Mouse (Mus musculus) cerebellum, adult (tissue): ENCODE measurements around the gene Aipl1.

Experiments used
- ATAC-seq: cut with Nextera tagmentation; 2 replicates; pipeline ENCODE4 v1.9.2; 2017; ENCODE audit warnings: mild to moderate bottlenecking, moderate library complexity, mixed read lengths; ENCODE audit not compliant: insufficient number of reproducible peaks, low FRiP score, low TSS enrichment

The Aipl1 gene

GRCm38 (mm10) chr11:72037409-72037808 is at the start of gene Aipl1:
TSS of gene Aipl1 (minus strand) at chr11:72037509.
- no peak for ATAC-seq

DNA sequence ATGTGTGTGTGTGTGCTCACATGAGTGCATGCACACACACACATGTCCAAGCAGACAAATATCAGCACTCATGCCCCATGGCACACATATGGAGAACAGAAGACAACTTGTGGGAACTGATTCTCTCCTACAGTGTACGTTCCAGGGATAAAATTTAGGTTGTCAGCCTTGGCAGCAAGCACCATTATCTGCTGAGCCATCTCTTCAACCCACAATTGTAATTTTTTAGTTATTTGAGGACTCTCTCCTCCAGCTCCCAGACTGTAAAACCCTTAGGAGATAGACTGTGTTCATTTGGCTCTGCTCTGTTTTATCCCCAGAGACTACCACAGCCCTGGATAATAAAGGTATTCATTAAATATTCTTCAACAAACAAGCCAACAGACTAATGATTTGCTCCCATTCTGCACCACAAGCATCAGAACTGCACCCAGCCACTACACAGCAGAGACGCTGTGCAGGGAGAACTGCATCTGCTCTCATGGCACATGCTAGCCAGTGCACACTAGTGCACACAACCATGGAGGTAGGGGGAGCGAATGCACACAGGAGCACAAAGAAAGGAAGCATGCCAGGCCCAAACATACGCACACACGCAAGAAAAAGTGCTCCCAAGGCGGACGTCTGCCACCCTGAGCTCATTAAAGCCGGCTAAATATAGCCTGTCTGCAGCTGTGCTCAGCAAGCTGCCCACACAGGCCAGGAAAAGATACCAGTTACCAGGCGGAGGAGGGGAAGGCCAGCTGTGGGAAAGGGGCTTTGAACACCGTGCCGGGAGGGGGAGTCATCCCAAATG is 49.1 kb upstream of the Aipl1 start:
- ATAC-seq = no peak

- ATAC-seq = no peak
Observed at GRCm38 (mm10) chr11:72084337-72084736, 47.0 kb upstream of the Aipl1 start.

DNA sequence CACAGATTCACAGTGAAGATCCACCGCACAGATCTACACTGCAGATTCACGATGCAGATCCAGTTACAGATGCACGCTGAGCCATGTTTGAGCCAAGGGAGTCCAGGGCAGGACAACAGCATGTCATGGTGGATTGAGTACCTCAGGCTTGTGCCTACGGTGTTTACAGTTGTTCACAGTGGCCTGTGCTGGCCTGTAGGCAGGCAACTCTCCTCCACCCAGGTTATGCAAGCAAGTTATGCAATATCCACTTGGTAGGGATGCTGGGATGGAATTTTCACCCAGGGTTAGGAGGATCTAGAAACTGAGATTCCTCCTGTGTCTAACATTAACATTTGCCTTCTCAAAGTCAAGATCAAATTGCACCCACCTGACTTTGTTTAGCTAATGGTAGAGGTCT is 45.3 kb upstream of the Aipl1 start:
- ATAC-seq = no peak

GRCm38 (mm10) chr11:72080461-72080860 is 43.2 kb upstream of the Aipl1 start:
- no peak for ATAC-seq

GRCm38 (mm10) chr11:72078647-72079046 is 41.3 kb upstream of the Aipl1 start:
- no peak for ATAC-seq

GRCm38 (mm10) chr11:72078056-72078455 is 40.7 kb upstream of the Aipl1 start:
- no peak for ATAC-seq

GRCm38 (mm10) chr11:72074230-72074629 is 36.9 kb upstream of the Aipl1 start:
- ATAC-seq = no peak

GRCm38 (mm10) chr11:72072331-72072905 is 35.1 kb upstream of the Aipl1 start:
- no peak for ATAC-seq

DNA sequence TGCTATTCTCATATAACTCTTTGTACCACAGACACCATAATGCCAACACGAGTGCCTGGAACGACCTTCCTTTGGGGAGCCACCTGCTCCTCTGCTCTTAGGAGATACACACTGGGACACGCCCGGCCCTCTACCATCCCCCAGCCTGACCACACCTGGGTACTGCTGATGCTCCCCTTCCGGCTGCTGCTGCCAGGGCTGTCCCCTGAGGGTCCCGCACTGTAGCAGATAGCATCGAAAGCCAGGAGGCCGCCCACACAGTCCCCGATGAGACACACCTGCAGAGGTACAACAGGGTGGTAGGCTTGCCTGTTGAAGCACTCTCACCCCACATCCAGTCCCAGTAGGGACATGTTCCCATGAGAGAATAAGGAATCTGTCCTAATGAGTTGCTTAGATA is 33.4 kb upstream of the Aipl1 start:
- ATAC-seq = no peak

DNA sequence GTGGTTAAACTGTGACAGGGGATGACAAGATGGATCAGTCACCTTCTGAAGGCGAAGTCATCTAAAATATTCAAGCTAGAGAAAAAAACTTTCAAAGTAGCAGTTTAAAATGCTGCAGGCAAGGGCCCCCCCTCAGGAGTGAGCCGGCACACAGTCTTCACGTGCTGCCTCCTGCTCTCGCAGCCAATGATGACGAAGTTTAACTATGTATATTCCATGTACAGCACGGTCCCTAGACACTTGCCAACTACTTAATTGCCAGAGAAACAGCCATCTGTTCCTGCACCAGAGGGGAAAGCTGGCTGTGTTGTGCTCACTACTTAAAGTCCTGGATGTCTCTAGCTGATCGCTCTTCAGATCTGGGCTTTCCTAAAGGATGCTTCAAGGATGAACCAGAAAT is 30.7 kb upstream of the Aipl1 start:
- peak; percentile 41; the same call in 1 of the 2 replicates for ATAC-seq

DNA sequence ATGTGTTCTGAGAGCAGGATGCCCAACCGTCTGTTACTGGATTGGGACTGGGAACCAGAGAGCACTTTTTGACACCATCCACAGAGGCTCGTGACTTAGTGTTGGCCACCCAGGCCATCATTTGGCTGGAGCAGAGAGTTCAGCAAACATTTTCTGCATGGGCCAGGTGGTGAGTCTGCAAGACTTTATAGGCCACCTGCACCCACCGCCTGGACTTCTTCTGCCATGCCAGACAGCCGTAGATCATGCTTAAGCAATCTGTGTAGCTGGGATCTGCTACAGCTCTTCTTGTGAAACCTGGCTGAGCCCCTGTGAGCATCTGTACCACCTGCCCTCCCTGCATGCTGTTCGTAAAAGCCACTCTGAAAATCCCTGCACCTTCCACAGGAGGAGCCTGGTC is 30.0 kb upstream of the Aipl1 start:
- no peak for ATAC-seq

GRCm38 (mm10) chr11:72066330-72066729 is 29.0 kb upstream of the Aipl1 start:
- ATAC-seq = 0 out of 2 replicates have a peak, but pooled peaks have one; percentile 27

GRCm38 (mm10) chr11:72065103-72065502 is 27.8 kb upstream of the Aipl1 start:
- ATAC-seq = no peak

GRCm38 (mm10) chr11:72064414-72064813 is 27.1 kb upstream of the Aipl1 start:
- ATAC-seq = no peak

DNA sequence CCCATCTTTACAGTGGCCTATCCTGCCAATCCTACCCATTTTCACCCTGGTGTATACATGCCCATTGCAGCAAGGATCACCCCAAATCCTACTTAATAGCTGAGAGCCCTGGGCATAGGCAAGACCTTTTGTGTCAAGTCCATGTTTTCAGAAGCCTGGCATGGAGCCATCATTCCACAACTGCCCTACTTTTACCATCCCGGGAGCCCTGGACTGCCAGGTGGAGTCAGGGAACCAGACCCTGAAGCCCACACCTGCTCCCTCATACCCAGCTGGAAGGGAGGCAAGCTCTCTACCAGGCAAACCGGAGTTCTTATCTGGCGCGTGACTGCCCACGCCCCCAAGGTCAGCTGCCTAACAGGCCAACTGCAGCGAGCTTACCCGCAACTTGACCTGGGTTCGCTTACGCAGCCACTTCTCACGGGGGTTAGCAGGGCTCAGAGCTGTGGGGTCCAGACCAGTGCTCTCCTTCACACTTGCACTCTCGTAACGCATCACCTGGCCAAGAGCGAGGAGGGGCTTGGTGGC is 23.8 kb upstream of the Aipl1 start:
- ATAC-seq = no peak

- no peak for ATAC-seq
Observed at GRCm38 (mm10) chr11:72060416-72060815, 23.1 kb upstream of the Aipl1 start.

- ATAC-seq = no peak
Observed at GRCm38 (mm10) chr11:72057166-72057565, 19.9 kb upstream of the Aipl1 start.

DNA sequence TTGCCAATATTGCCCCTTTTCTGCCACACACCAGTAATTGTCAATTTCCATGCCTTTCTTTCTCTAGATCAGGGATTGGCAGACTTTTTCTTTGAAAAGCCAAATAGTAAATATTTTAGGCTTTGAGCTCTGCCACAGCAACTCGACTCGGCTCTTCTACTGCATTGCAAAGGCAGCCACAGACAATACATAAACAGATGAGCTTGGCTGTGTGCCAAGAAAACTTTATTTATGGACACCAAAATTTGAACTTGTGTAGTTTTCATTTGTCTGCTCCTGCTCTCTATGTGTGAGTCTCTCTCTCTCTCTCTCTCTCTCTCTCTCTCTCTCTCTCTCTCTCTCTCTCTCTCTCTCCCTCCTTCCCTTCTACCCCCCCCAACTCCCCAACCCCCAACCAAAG is 17.9 kb upstream of the Aipl1 start:
- no peak for ATAC-seq

GRCm38 (mm10) chr11:72052636-72053035 is 15.3 kb upstream of the Aipl1 start:
- ATAC-seq = peak; percentile 49

- ATAC-seq = no peak
Observed at GRCm38 (mm10) chr11:72052221-72052620, 14.9 kb upstream of the Aipl1 start.
